Mouse (Mus musculus): ENCODE results near the gene Xbp1. TPM values are rescaled to one million over a fixed set of nuclear protein-coding genes. Genes with fewer than 3 reads are reported as not detected.
"Not testable (repeated sequence)": the region's sequence is repeated elsewhere in the genome, so short reads cannot be mapped to it uniquely, and the experiment has no call there.

The Xbp1 gene
- 133 and 140 TPM in 2 replicates for polyA plus RNA-seq (2012; ENCODE audit: insufficient read depth, insufficient read length, missing spikeins)

DNA sequence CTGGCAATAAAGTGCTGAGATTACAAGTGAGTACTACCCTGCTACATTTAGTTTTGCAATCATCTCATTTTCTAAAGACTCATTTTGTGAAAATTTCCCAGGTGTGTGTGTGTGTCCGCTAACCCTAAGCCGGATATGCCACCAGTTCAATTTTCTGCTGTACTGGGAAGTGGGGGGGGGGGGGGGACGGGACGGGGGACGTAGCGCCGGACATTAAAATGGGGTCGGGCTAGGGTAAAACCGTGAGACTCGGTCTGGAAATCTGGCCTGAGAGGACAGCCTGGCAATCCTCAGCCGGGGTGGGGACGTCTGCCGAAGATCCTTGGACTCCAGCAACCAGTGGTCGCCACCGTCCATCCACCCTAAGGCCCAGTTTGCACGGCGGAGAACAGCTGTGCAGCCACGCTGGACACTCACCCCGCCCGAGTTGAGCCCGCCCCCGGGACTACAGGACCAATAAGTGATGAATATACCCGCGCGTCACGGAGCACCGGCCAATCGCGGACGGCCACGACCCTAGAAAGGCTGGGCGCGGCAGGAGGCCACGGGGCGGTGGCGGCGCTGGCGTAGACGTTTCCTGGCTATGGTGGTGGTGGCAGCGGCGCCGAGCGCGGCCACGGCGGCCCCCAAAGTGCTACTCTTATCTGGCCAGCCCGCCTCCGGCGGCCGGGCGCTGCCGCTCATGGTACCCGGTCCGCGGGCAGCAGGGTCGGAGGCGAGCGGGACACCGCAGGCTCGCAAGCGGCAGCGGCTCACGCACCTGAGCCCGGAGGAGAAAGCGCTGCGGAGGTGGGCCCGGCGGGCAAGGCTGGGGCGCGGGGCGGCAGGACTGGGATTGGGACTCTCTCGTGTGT, at the start of gene Xbp1:
Gene Xbp1 (plus strand): TSS at position 248 of the 854 bp plus-strand sequence.
- H3K27ac ChIP-seq (ENCODE audit: insufficient read depth, low read depth, low read length), result peak within 1 kb of the TSS; percentile 93
- peak within 1 kb of the TSS; percentile 97 for H3K4me3 ChIP-seq (ENCODE audit: insufficient read depth, low read length)
- peaks cover 23% of the 10 kb centered on the region for H3K4me1 ChIP-seq (ENCODE audit: control insufficient read depth, insufficient read depth, low read length)
- 0 out of 2 replicates have a peak, but pooled peaks have one; percentile 45 for TF ChIP-seq POLR2A (IDR thresholded peaks at IDR 0.05; ENCODE audit: borderline replicate concordance, low read depth, low read length)
- TF ChIP-seq CTCF (IDR thresholded peaks at IDR 0.05; ENCODE audit: low read depth, low read length), result no peak

DNA sequence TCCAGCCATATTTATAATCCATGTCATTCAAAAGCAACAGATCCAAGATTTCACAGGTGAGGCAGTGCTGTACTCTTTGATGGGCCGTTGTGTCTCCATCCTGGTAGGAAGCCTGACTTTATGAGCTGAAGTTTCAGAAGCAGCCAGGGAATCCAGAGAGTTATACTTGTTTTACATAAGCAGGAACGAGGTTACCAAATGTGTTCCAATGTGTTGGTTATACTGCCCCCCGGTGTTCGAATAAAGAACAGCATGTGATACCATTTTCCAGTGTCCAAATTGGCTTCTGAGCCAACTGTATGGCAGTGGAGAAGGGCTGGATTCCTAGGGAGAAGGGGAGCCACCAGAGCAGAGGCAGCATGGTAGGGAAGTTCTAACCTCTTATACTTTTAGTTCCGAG, 46.3 kb upstream of the Xbp1 start:
- H3K27ac ChIP-seq (ENCODE audit: insufficient read depth, low read depth, low read length), result no peak overlapping the region
- TF ChIP-seq CTCF (IDR thresholded peaks at IDR 0.05; ENCODE audit: low read depth, low read length) (0 out of 2 replicates have a peak, but pooled peaks have one; percentile 14), POLR2A (IDR thresholded peaks at IDR 0.05; ENCODE audit: borderline replicate concordance, low read depth, low read length) (no peak)
- no peaks in the 10 kb centered on the region for H3K4me1 ChIP-seq (ENCODE audit: control insufficient read depth, insufficient read depth, low read length)
- no peak overlapping the region for H3K4me3 ChIP-seq (ENCODE audit: insufficient read depth, low read length)

DNA sequence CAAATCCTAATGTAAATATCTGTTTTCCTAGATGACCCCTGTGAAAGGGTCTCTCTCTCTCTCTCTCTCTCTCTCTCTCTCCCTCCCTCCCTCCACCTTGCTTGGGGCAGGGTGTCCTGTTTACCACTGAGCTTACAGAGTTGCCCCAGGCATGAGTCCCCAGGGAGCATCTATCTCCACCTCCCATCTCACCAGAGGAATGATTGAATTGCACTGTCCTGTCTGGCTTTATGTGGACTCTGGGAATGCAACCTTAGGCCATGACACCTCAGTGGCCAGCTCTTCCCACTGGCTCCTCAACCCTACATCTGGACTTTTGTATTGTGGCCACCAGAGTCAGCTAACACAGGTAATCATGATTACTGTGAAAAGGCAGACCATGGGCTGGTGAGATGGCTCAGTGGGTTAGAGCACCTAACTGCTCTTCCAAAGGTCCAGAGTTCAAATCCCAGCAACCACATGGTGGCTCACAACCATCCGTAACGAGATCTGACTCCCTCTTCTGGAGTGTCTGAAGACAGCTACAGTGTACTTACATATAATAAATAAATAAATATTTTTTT, 44.8 kb upstream of the Xbp1 start:
- not testable (repeated sequence) for H3K27ac ChIP-seq (ENCODE audit: insufficient read depth, low read depth, low read length); H3K4me1 ChIP-seq (ENCODE audit: control insufficient read depth, insufficient read depth, low read length); H3K4me3 ChIP-seq (ENCODE audit: insufficient read depth, low read length)

- Histone ChIP-seq H3K4me1 (ENCODE audit: control insufficient read depth, insufficient read depth, low read length) (no peaks in the 10 kb centered on the region), H3K27ac (ENCODE audit: insufficient read depth, low read depth, low read length) (no peak overlapping the region), H3K4me3 (ENCODE audit: insufficient read depth, low read length) (no peak overlapping the region)
- TF ChIP-seq CTCF (IDR thresholded peaks at IDR 0.05; ENCODE audit: low read depth, low read length) (no peak), POLR2A (IDR thresholded peaks at IDR 0.05; ENCODE audit: borderline replicate concordance, low read depth, low read length) (no peak)
Observed at GRCm38 (mm10) chr11:5476806-5477205, 43.7 kb upstream of the Xbp1 start.

DNA sequence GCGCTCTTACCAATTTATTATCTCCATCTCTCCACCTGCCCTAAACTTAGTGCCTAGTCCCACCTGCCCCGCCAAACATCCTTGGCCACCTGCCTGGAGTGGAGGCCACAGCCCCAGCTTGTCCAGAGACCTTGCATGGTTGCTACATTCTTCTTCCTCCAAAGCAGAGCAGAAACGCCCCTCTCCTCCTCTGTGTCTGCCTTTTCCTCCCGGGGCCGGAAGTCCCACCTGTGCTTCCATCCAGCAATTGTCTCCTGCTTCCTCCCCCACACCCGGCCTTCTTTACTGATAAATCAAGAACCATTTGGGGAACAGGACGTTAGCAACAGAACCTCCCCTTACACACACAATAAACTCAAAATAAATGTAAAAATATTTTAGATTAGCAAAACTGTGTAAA, 42.3 kb upstream of the Xbp1 start:
- no peak overlapping the region for H3K27ac ChIP-seq (ENCODE audit: insufficient read depth, low read depth, low read length)
- no peak overlapping the region for H3K4me3 ChIP-seq (ENCODE audit: insufficient read depth, low read length)
- no peaks in the 10 kb centered on the region for H3K4me1 ChIP-seq (ENCODE audit: control insufficient read depth, insufficient read depth, low read length)
- no peak for TF ChIP-seq POLR2A (IDR thresholded peaks at IDR 0.05; ENCODE audit: borderline replicate concordance, low read depth, low read length)
- no peak for TF ChIP-seq CTCF (IDR thresholded peaks at IDR 0.05; ENCODE audit: low read depth, low read length)

DNA sequence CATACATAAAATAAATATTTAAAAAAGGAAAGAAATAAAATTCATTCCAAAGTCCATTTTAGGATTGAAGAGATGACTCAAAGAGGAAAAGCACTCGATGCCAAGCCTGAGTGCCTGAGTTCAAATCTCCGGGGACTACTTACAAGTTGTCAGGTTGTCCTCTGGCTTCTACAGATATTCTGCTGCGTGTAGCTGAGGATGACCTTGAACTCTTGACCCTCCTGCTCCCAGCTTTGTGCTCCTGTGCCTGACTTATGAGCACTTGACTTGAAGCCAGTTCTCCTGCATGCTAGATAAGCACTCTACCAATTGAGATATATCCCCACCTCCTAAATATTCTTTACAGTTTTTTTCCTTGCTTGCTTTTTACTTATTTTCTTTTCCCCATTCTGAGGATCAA, 41.6 kb upstream of the Xbp1 start:
- Histone ChIP-seq H3K27ac (ENCODE audit: insufficient read depth, low read depth, low read length) (no peak overlapping the region), H3K4me3 (ENCODE audit: insufficient read depth, low read length) (no peak overlapping the region), H3K4me1 (ENCODE audit: control insufficient read depth, insufficient read depth, low read length) (no peaks in the 10 kb centered on the region)
- TF ChIP-seq POLR2A (IDR thresholded peaks at IDR 0.05; ENCODE audit: borderline replicate concordance, low read depth, low read length), result no peak
- no peak for TF ChIP-seq CTCF (IDR thresholded peaks at IDR 0.05; ENCODE audit: low read depth, low read length)

DNA sequence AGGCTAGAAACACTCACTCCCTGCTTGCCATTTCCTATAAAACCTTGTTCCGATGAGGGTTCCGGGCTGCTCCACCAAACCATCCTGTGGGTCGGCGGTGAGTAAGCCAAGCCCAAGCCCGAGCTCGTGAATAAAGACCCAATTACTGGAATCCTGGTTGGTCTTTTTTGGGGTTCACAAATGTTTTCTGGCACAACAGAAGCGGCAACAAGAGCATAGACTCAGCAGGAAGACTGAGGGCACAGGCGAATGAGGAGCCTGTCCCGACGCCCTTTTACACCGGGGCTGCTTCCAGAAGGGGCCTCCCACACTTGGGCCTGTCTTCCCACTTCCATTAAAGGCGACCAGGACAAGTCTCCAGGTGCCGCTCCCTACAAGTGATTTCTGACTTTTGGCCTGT, 37.9 kb upstream of the Xbp1 start:
- H3K4me1 ChIP-seq (ENCODE audit: control insufficient read depth, insufficient read depth, low read length), result peaks cover 5% of the 10 kb centered on the region

DNA sequence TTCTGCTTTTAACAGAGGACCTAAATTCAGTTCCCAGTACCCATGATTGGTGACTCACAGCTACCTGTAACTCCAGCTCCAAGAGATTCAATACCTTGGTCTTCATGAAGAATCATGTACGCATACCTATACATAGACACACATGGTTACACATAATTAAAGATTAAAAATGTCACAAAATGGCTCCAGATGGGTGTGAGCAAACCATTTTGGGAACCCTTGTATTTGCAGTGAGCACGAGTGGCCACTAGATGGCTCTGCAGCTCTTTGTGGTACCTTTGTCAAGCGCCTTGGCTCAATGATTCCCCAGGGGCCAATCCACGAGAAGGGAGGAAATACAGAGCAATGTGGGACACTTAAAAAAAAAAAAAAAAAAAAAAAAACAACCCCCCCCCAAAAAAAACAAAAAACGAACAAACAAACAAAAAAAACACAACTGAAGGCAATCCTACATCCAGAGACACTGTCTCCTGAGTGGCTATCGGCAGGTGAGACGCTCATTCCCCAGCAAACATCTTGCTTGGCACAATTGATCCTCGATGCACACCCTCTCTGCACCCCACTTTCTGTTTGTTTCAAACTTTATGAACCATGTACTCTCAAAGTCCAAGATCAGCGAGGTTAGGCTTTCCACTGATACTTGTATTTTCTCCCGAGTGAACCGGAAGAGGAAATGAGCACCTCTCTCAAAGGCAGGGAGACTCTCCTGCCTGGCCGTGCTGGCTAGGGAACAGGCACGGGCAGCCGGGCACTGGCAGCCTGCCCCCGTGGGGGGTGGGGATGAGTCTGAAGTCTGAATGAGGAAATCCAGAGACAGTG, 35.1 kb upstream of the Xbp1 start:
- peak overlapping the region; percentile 64 for H3K4me3 ChIP-seq (ENCODE audit: insufficient read depth, low read length)
- TF ChIP-seq CTCF (IDR thresholded peaks at IDR 0.05; ENCODE audit: low read depth, low read length), result peak; percentile 80
- no peak for TF ChIP-seq POLR2A (IDR thresholded peaks at IDR 0.05; ENCODE audit: borderline replicate concordance, low read depth, low read length)
- H3K27ac ChIP-seq (ENCODE audit: insufficient read depth, low read depth, low read length), result peak overlapping the region; percentile 23
- H3K4me1 ChIP-seq (ENCODE audit: control insufficient read depth, insufficient read depth, low read length), result peaks cover 5% of the 10 kb centered on the region

More for the DNA sequence above, 37.9 kb upstream of the Xbp1 start:
- no peak overlapping the region for H3K27ac ChIP-seq (ENCODE audit: insufficient read depth, low read depth, low read length)
- H3K4me3 ChIP-seq (ENCODE audit: insufficient read depth, low read length), result no peak overlapping the region
- TF ChIP-seq POLR2A (IDR thresholded peaks at IDR 0.05; ENCODE audit: borderline replicate concordance, low read depth, low read length), result no peak
- TF ChIP-seq CTCF (IDR thresholded peaks at IDR 0.05; ENCODE audit: low read depth, low read length), result no peak

GRCm38 (mm10) chr11:5489433-5489832, 31.0 kb upstream of the Xbp1 start:
- not testable (repeated sequence) for H3K27ac ChIP-seq (ENCODE audit: insufficient read depth, low read depth, low read length); H3K4me1 ChIP-seq (ENCODE audit: control insufficient read depth, insufficient read depth, low read length); H3K4me3 ChIP-seq (ENCODE audit: insufficient read depth, low read length)
